Mouse (Mus musculus): ENCODE measurements around the gene Gm15319.
"Not testable (repeated sequence)": the region's sequence is repeated elsewhere in the genome, so short reads cannot be mapped to it uniquely, and the experiment has no call there.

Gene Gm15319

DNA sequence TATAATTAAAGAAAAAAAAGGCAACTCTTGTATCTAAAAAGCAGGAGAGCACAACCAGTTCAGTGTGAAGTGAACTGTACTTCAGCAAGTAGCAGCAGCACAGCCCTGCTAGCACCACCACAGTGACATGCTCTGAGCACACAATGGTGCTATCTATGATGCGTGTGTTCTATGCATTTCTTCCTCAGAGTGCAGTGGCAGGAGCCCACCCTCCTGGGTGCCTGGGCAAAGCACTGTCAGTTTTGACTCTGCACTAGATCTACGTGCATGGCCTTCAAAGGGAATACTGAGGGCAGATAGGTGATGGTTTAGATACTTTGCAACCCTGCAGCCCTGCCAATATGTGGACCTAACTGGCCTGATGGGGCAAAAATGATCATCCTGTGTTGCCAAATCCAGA, at the start of gene Gm15319:
Gm15319 (minus strand) TSS at position 101 of the 400 bp plus-strand sequence.
- CTCF ChIA-PET, POLR2A ChIA-PET: not testable (repeated sequence)

DNA sequence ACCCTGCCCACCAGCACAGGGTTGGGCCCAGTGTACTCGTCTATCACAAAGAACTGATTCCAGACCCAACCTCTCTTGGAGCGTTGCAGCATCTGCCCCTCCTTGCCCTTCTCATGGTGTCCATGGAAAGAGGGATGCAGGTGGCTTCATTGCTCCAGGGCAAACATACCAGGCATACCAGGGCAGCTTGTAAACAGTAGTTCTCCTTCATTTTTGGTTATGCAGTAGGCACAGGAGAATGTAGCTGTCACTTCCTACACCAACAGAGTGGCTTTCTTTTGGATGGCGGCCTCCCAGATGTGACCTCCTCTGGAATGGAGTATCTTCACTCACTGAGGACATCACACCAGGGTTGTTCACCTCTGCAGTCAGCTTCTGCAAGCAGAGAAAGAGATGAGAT, 47.3 kb upstream of the Gm15319 start:
- CTCF ChIA-PET: not testable (repeated sequence)

DNA sequence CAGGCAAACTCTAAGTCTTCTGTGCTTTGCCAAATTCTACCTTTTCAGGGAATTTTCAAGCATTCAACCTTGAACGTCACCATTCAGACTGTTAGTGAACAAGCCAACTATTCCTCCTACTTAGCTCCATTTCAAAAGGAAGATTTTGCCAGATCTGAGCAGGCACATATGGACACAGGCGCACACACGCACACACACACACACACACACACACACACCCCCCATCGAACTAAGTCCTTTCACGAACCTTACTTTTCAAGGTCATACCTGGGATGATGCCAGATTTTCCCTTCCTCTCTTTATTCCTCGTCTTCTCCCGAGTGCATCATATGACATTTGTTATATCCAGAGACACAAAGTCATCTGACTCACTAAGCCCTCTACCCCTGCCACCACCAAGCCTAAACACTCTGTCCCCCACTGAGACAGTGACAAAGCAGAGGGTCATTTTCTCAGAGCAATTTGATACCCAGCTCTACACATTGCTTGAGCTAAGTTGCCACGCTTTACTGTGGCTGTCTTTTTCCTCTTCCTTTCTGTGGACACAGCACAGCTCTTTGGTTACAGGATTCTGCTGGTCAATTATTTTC, 45.5 kb upstream of the Gm15319 start:
- POLR2A ChIA-PET, CTCF ChIA-PET: not testable (repeated sequence)

More for the DNA sequence above, 47.3 kb upstream of the Gm15319 start:
- POLR2A ChIA-PET: not testable (repeated sequence)

DNA sequence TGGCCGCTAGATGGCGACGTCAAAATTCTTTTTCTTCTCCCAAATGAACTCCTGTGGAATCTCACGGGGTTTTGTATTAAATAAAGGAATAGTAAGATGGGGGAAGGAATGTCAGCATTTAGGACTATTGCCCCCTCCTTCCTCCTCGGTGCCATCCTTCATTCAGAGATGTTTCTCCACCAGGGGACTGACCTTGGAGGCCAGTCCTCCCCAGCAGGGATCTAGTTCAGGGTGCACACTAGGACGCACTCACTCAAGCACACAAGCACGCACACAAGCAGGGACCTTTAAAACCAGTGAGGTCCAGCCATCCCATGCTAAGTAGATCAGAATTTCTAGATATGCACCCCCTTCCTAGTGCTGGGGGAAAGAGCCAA, 26.3 kb upstream of the Gm15319 start:
- CTCF ChIA-PET, POLR2A ChIA-PET: not testable (repeated sequence)

DNA sequence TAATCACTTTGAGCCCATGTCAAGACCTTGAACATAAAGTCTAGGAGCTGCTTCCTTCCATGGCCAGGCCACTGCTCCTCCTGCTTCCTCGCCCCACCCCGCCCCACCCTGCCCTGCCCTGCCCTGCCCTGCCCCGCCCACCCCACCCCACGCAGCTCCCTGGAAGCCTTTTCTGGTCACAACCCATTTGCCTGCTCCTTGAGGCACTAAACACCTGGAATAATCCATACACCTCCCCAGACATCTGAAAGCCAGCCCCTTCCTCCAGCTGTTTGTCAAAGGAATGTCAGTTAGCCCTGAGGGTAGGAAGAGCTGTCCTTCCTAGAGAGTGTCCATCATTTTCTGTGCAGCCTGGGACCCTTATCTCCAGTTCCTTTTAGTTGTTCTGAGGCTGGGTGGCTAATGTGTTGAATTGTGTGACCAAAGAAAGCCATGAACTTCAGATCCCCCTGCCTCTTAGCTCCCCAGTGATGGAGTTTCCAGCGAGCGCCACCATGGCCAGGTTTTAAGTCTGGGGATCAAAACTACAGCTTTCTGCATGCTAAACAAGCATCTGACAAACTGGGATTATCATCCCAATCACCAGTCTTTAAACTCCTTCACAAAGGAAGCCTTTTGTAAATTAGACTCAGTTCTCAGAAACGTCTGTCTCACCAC, 25.8 kb upstream of the Gm15319 start:
- POLR2A ChIA-PET, CTCF ChIA-PET: not testable (repeated sequence)

DNA sequence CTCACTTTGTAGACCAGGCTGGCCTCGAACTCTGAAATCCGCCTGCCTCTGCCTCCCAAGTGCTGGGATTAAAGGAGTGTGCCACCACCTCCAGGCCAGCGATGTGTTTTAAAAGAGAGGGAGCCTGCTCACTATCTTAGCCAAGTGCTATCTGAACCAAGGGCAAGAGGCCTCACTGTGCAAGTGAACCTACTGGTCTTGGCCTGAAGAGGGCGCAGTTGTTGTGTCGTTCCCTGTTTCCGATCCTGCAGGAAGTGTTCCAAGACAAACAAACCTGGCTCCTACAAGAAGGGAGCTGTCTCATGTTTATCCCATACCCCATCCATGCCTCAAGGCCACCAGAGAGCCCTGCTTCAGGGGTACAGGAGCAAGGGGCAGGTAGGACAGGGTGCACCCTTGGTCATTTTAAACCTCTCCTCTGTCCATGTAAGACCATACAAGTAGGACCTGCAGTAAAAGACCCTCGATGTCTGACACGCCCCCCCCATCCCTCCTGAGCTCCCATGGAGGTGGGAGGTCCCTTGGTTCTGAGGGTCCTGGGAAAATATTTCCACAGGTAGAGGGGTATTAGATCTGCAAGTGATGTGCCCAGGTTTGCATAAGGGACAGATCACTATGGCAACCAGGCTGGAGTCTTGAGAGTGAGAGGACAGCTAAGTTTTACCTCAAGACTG, 24.2 kb upstream of the Gm15319 start:
- CTCF ChIA-PET, POLR2A ChIA-PET: not testable (repeated sequence)

DNA sequence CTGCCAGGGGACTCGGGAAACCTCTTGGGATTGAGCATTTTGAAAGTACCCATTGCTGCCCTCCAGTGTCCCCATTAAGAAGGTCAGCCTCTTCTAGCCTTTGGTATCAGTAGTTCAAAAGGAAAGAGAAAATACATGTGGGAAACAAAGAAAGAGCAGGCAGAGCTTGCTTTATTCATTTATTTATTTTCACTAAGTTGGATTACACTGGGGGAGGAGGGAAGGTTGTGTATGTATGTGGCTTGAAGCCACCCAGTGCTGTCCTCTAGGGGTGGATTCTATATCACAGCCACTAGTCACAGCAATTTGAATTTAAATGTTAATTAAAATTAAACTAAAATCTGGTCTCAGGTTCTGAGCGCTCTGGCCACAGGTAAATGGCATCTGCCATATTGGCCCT, 22.0 kb upstream of the Gm15319 start:
- CTCF ChIA-PET, POLR2A ChIA-PET: not testable (repeated sequence)

DNA sequence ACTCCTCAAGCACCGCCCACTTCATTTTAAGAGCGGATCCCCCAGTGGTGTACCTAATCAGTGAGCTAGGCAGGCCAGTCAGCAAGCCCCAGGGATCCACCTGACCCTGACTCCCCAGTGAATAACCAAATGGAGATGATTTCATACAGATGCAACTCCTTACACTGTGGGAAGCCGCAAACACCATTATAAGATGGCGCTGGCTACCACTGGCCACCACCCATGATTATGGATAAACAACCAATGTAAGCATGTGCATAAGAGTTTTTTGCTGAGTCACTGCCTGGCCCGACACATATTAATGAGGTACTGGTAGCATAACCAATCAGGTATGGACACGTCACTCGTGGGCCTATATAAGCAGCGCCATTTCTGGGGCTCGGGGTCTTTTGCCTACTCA, 21.1 kb upstream of the Gm15319 start:
- POLR2A ChIA-PET: not testable (repeated sequence)

DNA sequence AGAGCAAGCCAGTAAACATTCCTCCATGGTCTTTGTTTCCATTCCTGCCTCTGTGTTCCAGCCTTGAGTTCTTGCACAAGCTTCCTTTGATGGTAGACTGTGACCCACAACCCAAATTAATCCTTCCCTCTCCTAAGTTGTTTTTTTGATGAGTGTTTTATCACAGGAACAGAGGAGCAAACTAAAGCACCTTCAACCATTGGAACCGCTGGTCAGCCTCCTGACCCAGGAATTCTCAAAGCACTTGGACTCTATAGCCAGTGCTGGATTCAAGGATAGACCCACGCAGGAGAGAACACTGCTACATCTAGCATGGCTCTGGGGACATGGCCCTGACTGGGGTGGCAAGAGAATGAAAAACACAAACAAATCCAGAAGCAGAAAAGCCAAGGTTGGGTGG, 19.1 kb upstream of the Gm15319 start:
- POLR2A ChIA-PET, CTCF ChIA-PET: not testable (repeated sequence)

More for the DNA sequence above, 21.1 kb upstream of the Gm15319 start:
- CTCF ChIA-PET: not testable (repeated sequence)

DNA sequence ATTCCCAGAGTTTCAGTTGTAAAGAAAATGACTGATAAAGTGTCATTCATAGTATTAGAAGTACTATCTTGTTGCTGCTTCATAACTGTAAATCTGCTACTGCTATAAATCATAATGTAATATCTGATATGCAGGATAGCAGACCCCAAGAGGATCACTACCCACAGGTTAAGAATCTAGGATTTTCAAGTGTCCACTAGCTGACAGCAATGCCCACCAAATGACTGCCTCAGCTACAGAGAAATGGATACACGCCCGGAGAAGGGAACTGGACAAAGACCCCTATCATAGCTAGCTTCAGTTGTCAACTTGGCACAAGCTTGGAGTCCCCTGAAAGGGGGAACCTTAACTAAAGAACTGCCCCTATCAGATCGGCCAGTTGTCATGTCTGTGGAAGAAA, 18.6 kb upstream of the Gm15319 start:
- POLR2A ChIA-PET, CTCF ChIA-PET: not testable (repeated sequence)

DNA sequence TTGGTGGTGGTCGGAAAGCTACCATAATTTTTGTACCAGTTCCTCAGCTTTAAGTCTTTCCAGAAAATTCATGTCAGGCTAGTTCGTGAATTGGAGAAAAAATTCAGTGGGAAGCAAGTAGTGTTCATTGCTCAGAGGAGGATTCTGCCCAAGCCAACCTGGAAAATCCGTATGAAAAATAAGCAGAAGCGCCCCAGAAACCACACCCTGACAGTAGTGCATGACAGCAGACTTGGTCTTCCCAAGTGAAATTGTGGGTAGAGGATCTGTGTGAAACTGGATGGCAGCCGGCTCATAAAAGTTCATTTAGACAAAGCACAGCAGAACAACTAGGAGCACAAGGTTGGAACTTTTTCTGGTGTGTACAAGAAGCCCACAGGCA, 18.2 kb upstream of the Gm15319 start:
- POLR2A ChIA-PET, CTCF ChIA-PET: not testable (repeated sequence)

DNA sequence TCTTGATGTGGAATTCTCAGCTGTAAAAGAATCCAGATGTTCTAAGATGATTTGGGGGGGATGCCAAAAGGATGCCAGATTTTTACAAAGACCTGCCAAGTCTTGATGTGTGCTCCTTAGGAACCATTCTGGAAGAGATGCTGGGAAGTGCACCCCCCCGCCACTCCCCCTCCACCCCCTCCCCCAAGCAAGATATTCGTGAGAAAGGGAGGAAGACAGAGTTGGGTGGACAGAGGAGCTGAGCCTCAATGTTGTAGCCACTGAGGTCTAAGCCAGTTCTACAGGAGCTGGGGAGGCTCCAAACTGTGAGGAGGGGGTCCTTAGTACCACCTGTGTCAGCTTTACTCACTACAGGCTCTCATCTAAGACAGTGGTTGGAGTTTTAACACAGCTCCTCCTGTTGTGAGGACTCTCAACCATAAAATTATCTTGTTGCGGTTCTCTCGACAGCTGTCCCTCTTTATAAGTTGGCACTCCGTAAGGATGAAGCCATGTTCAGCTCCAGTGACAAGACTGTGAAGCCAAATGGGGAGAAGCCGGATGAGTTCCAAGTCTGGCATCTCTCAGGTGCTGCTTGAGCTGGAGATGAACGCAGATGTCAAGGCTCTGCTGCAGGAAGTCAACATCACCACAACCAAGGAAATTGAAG, 17.7 kb upstream of the Gm15319 start:
- CTCF ChIA-PET, POLR2A ChIA-PET: not testable (repeated sequence)

DNA sequence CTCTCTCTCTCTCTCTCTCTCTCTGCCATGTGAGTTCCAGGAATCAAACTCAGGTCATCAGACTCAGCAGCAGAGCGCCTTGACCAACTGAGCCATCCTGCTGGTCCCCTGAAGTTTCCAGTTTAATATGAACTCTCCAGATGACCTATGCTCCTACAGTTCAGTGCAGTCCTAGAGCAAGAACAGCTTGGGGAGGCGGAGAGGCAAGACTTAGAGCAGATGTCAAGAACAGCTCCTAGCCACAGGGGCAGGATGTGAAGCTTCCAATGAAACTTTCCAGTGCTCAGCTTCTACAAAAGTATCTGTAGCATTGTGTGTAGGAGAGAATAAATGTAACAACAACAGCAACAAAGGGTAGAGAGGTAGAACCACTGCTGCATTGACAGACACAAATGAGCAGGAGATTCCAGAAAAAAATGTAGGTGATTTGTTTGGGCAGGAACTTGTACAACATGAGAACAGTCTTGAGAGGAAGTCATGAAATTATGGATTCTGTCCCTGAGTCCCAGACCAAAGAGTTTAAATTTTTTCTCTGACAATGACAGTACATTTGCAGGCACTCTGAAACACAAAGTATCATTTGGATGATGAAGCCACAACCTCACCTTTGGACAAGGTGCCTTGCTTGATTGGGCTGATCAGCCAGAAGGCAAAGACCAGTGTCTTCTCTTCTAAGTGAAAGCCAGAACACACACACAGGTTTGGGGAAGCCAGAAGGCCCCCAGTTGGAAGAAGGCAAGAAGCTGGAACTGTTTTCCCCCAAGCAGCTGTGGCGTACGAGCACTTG, 16.8 kb upstream of the Gm15319 start:
- POLR2A ChIA-PET, CTCF ChIA-PET: not testable (repeated sequence)

DNA sequence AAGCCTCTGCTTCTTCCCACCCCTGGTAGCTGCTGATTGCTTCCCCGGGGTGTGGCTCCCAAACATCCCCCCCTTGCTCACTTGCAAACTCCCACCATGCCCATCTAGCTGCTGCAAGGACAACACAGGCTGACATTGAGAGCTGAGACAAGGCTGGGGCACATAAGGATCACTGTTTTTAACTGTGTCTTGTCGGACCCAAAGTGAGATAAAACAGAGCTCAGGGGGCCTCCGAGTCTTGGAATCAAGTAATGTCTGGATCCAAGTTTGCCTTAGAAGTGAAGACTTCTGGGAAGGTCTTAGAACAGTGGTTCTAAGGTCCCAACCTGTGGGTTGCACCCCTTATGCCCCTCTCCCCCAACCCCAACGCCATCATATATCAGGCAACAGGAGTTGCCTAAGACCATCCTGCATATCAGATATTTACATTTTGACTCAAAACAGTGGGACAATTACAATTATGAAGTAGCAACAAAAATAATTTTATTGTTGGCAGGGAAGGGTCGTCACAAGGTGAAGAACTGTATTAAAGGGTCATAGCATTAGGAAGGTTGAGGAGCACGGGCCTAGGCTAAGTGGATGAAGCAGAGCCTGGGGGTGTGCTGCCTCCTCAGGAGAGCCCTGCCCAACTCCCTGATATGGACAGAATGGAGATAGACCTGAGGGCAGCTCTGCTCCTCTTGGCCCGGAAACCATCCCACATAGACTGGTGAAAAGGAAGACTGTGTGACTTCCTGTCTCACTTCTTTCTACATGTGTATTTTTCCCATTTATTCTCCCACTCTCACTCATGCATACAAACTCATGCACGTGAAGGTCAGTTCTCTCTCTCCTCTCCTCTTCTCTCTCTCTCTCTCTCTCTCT, 16.0 kb upstream of the Gm15319 start:
- CTCF ChIA-PET, POLR2A ChIA-PET: not testable (repeated sequence)

DNA sequence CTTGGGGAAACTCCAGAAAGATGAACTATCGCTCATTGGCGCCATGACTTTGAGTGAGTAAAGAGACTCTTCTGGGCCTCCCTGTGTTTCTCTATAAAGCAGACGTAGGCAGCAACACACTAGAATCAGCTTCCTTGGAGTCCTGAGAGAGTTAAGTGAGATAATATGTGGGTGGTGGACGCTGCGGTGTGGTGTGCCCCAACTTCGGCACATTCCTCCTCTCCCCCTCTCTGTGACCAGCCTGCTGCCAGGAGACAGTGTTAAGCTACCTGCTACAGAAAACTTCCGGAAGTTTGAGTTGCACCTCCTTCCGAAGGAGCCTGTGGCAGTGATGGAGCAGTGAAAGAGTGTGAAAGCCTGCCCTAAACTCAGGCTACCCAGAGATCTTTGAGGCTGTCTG, 15.3 kb upstream of the Gm15319 start:
- POLR2A ChIA-PET, CTCF ChIA-PET: not testable (repeated sequence)

DNA sequence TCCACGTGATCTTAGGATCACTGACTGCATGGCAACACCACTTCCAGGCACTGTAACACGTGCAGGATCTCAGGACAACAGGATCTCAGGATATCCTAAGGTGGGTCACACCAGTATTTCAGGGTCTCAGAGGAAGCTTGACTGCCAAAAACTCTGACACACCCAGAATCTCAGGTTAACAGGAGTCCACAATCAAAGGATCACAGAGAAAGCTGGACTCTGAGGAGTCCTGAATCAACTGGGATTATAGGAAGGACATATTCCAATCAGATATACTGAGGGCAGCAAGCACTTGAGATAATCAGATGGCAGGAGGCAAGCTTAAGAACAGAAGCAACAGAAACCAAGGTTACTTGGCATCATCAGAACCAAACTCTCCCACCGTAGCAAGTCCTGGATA, 12.7 kb upstream of the Gm15319 start:
- POLR2A ChIA-PET, CTCF ChIA-PET: not testable (repeated sequence)

DNA sequence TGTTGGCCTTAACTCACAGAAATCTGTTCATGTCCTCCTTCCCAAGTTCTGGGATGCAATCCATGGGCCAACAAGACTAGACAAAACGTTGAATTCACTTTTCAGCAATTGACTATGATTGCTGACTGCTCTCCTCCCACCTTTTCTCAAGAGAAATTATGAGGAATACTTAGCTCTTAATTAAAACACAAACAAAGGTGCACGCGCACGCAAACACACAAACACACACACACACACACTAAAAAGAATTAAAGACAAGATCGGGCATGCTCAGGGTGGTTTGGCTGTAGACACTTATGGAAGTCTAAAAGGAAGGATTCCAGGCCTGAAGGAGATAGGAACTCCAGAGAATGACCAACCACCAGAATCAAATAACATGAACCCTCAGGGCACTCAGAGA, 6.6 kb downstream of the Gm15319 start:
- POLR2A ChIA-PET, CTCF ChIA-PET: not testable (repeated sequence)

DNA sequence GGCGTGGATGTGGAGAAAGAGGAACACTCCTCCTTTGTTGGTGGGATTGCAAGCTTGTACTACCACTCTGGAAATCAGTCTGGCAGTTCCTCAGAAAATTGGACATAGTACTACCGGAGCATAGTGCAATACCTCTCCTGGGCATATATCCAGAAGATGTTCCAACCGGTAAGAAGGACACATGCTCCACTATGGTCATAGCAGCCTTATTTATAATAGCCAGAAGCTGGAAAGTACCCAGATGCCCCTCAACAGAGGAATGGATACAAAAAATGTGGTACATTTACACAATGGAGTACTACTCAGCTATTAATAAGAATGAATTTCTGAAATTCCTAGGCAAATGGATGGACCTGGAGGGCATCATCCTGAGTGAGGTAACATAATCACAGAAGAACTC, 9.4 kb downstream of the Gm15319 start:
- CTCF ChIA-PET, POLR2A ChIA-PET: not testable (repeated sequence)

DNA sequence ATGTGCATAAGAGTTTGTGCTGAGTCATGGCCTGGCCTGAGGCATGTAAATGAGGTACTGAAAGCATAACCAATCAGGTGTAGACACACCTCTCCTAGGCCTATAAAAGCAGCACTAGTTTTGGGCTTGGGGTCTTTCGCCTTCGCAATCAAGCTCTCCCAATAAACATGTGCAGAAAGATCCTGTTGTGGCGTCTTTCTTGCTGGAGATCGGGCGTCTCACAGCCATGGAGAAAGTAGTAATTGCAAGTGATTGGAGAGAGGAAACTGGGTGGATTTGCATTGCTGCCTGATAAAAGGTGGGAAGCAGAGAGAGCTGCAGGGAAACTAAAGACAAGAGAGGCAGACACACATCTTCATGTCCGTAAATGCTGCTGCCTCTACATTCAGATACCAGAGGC, 60.3 kb downstream of the Gm15319 start:
- CTCF ChIA-PET, POLR2A ChIA-PET: not testable (repeated sequence)

DNA sequence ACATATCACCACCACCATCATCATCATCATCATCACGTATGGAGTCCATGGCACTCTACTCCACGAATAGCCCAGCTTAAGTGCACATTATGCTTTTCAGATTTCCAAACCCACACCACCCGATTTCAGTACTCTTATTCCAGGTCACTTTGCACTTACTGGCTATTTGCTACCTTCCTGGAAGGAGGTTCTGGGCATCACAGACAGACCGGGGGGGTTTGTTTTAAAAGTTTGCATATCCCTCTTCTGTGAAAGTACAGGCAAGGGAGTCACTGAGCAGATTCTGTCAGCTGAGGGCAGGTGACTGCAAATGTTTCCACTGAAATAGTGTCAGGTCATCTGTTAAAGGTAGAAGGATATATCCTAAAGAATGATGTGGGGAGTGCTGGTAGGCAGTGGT, 63.0 kb downstream of the Gm15319 start:
- POLR2A ChIA-PET, CTCF ChIA-PET: not testable (repeated sequence)
